Mouse (Mus musculus): Measurements from ENCODE around the gene Zdhhc21. TPM values are rescaled to one million over a fixed set of nuclear protein-coding genes. Genes with fewer than 3 reads are reported as not detected.

The Zdhhc21 gene
- 3.1 and 3.4 TPM in 2 replicates for polyA plus RNA-seq (2015; fragmentation: Nextera tagmentation; extraction: Ambion mirVana)

DNA sequence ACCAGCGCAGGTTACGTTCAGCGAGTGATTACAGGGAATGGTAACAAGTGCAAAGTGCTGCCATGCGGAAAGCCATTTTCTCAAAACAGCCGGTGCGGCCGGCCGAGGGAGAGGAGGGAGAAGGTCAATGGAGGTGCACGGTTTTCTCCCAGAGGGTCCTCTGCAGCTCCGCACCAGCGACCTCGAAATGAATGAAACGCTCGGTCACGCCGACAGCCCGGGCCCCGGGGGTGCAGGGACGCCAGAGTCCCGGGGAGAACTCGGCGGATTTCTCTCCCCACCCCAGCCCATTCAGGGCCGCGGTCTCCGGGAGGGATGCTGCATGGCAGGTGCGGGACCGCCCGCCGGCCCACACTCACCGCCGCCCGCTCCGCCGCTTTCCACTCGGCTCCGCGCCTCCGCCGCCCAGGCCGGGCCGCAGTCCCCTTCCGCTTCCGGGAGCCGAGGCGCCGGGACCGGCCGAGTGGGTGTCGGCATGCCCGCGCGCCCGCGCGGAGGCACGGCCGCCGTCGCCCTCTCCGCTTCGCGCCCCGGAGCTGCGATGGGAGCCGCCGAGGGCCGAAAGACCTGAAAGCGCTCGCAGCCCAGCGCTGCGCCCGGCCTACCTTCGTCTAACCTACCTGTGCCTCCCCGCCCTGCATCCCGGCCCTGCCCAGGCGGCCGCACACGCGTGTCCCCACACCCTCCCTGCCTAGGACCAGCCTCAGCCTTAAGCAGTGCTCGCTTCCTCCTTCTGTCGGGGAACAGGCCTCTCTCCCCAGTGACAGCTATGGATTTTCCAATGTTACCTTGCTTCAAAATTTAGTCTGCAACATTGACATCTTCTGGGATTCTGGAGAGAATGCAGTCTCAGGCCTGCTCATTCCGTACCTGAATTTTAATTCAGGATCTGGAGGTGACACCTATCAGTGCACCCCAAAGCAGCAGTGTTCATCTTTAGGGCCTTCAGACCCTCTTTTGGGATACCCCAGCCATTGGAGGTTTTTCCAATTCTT, at the start of gene Zdhhc21:
Zdhhc21 (minus strand) TSS at position 828 of the 995 bp plus-strand sequence.
- Histone ChIP-seq H3K4me3 (ENCODE audit: low read depth, low read length) (peak within 1 kb of the TSS; percentile 73), H3K9ac (ENCODE audit: low read depth, low read length) (peak within 1 kb of the TSS; percentile 71), H3K4me1 (ENCODE audit: control insufficient read depth, low read depth, low read length) (no peaks in the 10 kb centered on the region; the same call in 1 of the 2 replicates), H3K9me3 (replicated peaks; ENCODE audit: control insufficient read depth, low read length) (no peaks in the 10 kb centered on the region), H3K36me3 (ENCODE audit: control insufficient read depth, insufficient read depth) (no peaks in the 10 kb centered on the region), H3K4me2 (ENCODE audit: low read depth, low read length) (peak within 1 kb of the TSS; percentile 74), H3K27ac (ENCODE audit: low read length) (peak within 1 kb of the TSS; percentile 19; the same call in 1 of the 2 replicates), H3K27me3 (ENCODE audit: control insufficient read depth, insufficient read depth, low read depth, low read length) (no peaks in the 10 kb centered on the region)
- 1% methylated on average over 66 of the region's 82 CpGs for WGBS (ENCODE audit: insufficient replicate concordance)
- peak; percentile 89 for ATAC-seq (ENCODE audit: low read depth)

DNA sequence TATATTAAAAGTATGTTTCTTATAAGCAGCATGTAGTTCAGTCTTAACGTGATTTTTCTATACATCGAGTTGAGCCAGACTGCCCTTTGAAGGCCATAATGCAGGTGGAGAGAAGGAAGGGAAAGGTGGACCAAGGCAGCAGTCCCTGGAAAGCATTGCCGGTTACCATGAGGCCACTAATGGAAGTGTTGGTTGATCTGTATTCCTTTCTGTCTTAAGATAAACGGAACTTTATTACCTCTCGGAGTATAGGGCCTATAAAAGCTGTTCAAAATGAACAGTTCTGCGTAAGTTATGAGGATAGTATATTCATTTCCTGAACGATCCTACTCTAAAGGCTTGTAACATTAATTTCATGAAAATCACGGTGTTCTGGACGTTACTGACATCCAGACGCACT, 35.5 kb upstream of the Zdhhc21 start:
- ATAC-seq (ENCODE audit: low read depth), result no peak
- no peak overlapping the region for H3K4me3 ChIP-seq (ENCODE audit: low read depth, low read length)
- 79% methylated on average over 10 of the region's 10 CpGs for WGBS (ENCODE audit: insufficient replicate concordance)
- H3K4me1 ChIP-seq (ENCODE audit: control insufficient read depth, low read depth, low read length), result no peaks in the 10 kb centered on the region
- no peak overlapping the region for H3K27ac ChIP-seq (ENCODE audit: low read length)
- no peak overlapping the region for H3K4me2 ChIP-seq (ENCODE audit: low read depth, low read length)
- H3K36me3 ChIP-seq (ENCODE audit: control insufficient read depth, insufficient read depth), result no peaks in the 10 kb centered on the region
- H3K27me3 ChIP-seq (ENCODE audit: control insufficient read depth, insufficient read depth, low read depth, low read length), result no peaks in the 10 kb centered on the region
- no peaks in the 10 kb centered on the region for H3K9me3 ChIP-seq (replicated peaks; ENCODE audit: control insufficient read depth, low read length)
- no peak overlapping the region for H3K9ac ChIP-seq (ENCODE audit: low read depth, low read length)

DNA sequence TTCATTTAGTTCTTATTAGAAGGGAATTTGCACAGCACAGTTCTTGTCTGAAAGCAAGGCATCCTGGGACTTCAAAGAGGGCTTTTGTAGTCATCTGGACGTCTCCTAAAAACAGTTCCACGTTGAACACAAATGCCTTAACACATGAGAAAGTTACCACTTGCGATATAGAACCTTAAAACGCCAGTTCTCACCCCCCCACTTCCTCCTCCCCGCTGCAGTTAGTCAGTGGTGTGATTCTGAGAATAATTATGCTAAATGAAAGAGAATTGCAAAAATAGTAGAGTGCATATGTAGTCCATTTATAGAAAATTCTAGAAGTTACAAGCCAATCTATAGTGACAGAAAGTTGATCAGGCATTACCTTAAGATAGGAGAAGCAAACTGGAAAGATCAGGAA, 32.5 kb upstream of the Zdhhc21 start:
- Histone ChIP-seq H3K4me3 (ENCODE audit: low read depth, low read length) (no peak overlapping the region), H3K9ac (ENCODE audit: low read depth, low read length) (no peak overlapping the region), H3K27me3 (ENCODE audit: control insufficient read depth, insufficient read depth, low read depth, low read length) (no peaks in the 10 kb centered on the region), H3K4me1 (ENCODE audit: control insufficient read depth, low read depth, low read length) (no peaks in the 10 kb centered on the region), H3K4me2 (ENCODE audit: low read depth, low read length) (no peak overlapping the region), H3K36me3 (ENCODE audit: control insufficient read depth, insufficient read depth) (no peaks in the 10 kb centered on the region), H3K27ac (ENCODE audit: low read length) (no peak overlapping the region), H3K9me3 (replicated peaks; ENCODE audit: control insufficient read depth, low read length) (no peaks in the 10 kb centered on the region)
- ATAC-seq (ENCODE audit: low read depth), result no peak
- WGBS (ENCODE audit: insufficient replicate concordance), result 61% methylated on average over 5 of the region's 5 CpGs

DNA sequence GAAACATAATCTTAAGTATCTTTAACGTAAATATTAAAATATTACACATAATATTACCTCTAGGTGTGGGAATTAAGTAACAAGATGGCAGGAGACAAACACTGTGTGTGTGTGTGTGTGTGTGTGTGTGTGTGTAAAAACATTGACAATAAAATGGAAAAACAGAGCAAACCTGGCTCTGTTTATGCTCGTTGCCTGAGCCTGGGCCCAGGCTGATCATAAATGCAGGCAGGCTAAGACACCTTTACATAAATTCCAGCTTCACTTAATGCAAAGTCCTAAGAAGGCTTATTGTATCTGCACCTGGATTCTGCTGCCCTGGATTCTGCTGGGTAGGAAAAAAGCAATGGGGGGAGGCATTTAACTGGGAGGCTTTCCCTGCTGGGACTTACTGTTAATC, 31.8 kb upstream of the Zdhhc21 start:
- Histone ChIP-seq H3K4me2 (ENCODE audit: low read depth, low read length) (no peak overlapping the region), H3K27me3 (ENCODE audit: control insufficient read depth, insufficient read depth, low read depth, low read length) (no peaks in the 10 kb centered on the region), H3K9ac (ENCODE audit: low read depth, low read length) (no peak overlapping the region), H3K4me1 (ENCODE audit: control insufficient read depth, low read depth, low read length) (no peaks in the 10 kb centered on the region), H3K4me3 (ENCODE audit: low read depth, low read length) (no peak overlapping the region), H3K27ac (ENCODE audit: low read length) (no peak overlapping the region), H3K9me3 (replicated peaks; ENCODE audit: control insufficient read depth, low read length) (no peaks in the 10 kb centered on the region), H3K36me3 (ENCODE audit: control insufficient read depth, insufficient read depth) (no peaks in the 10 kb centered on the region)
- WGBS (ENCODE audit: insufficient replicate concordance), result 66% methylated on average over 2 of the region's 2 CpGs
- ATAC-seq (ENCODE audit: low read depth), result no peak

DNA sequence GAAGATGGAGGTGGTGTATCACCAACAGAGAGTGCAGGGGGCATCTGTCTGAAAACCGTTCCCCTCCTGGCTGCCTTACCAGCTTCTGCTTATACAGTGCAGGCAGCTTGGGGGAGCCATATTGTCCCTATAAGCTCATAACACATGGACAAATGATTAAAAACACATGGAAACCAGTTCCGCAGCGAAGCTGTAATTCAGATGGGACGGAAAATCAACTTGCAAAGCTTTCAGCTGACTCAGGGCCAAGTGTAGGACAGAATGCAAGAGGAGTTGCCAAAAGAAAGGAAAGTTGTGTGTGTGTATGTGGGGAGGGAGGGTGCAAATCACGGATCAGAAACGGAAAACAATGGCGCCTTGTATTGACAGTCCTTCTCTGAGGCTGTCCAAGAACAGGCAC, 31.3 kb upstream of the Zdhhc21 start:
- Histone ChIP-seq H3K27me3 (ENCODE audit: control insufficient read depth, insufficient read depth, low read depth, low read length) (no peaks in the 10 kb centered on the region), H3K4me1 (ENCODE audit: control insufficient read depth, low read depth, low read length) (no peaks in the 10 kb centered on the region), H3K4me3 (ENCODE audit: low read depth, low read length) (no peak overlapping the region), H3K4me2 (ENCODE audit: low read depth, low read length) (no peak overlapping the region), H3K36me3 (ENCODE audit: control insufficient read depth, insufficient read depth) (no peaks in the 10 kb centered on the region), H3K9me3 (replicated peaks; ENCODE audit: control insufficient read depth, low read length) (no peaks in the 10 kb centered on the region), H3K27ac (ENCODE audit: low read length) (no peak overlapping the region), H3K9ac (ENCODE audit: low read depth, low read length) (no peak overlapping the region)
- 78% methylated on average over 7 of the region's 7 CpGs for WGBS (ENCODE audit: insufficient replicate concordance)
- ATAC-seq (ENCODE audit: low read depth), result no peak

DNA sequence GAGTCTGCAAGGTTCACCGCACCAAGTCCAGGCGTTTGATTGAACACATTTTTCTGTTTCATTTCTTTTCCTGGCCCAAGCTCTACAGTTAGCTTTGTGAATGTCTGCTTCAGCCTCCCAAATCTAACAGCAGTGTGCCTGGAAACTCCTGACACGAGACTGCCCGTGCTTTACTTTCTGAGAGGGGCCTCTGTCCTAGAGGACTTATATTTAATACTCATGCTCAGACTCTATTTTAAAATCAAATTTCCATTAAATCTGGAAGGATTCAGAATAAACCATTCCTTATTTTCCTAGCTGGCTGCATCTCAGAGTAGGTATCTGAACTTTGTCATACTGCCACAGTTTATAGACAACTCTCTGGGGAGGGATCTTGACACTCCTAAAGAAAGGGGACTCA, 30.8 kb upstream of the Zdhhc21 start:
- H3K4me3 ChIP-seq (ENCODE audit: low read depth, low read length), result no peak overlapping the region
- H3K9ac ChIP-seq (ENCODE audit: low read depth, low read length), result no peak overlapping the region
- H3K9me3 ChIP-seq (replicated peaks; ENCODE audit: control insufficient read depth, low read length), result no peaks in the 10 kb centered on the region
- H3K4me2 ChIP-seq (ENCODE audit: low read depth, low read length), result no peak overlapping the region
- H3K27ac ChIP-seq (ENCODE audit: low read length), result no peak overlapping the region
- no peak for ATAC-seq (ENCODE audit: low read depth)
- no peaks in the 10 kb centered on the region for H3K4me1 ChIP-seq (ENCODE audit: control insufficient read depth, low read depth, low read length)
- H3K27me3 ChIP-seq (ENCODE audit: control insufficient read depth, insufficient read depth, low read depth, low read length), result no peaks in the 10 kb centered on the region
- no peaks in the 10 kb centered on the region for H3K36me3 ChIP-seq (ENCODE audit: control insufficient read depth, insufficient read depth)
- 54% methylated on average over 4 of the region's 4 CpGs for WGBS (ENCODE audit: insufficient replicate concordance)

DNA sequence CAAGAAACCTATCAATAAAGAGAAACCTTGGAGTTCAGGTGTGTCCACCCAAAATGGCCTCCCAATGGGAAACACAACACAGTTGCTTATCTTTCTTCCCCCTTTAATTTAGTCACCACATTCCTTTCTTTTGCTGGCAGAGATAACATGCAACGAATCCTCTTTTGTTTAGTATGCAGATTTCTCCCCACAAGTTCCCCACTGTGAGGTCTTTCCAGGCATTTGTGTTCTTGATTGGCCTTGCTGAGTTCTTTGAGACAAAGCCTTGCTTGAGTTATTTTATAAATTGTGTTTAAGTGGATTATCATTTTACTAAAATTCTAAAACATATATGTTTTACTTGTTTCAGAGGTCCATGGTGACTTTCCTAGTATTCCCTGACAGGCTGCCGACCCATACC, 26.4 kb upstream of the Zdhhc21 start:
- Histone ChIP-seq H3K27ac (ENCODE audit: low read length) (no peak overlapping the region), H3K9me3 (replicated peaks; ENCODE audit: control insufficient read depth, low read length) (no peaks in the 10 kb centered on the region), H3K36me3 (ENCODE audit: control insufficient read depth, insufficient read depth) (no peaks in the 10 kb centered on the region), H3K4me2 (ENCODE audit: low read depth, low read length) (no peak overlapping the region), H3K4me1 (ENCODE audit: control insufficient read depth, low read depth, low read length) (no peaks in the 10 kb centered on the region), H3K9ac (ENCODE audit: low read depth, low read length) (no peak overlapping the region), H3K27me3 (ENCODE audit: control insufficient read depth, insufficient read depth, low read depth, low read length) (no peaks in the 10 kb centered on the region), H3K4me3 (ENCODE audit: low read depth, low read length) (no peak overlapping the region)
- no peak for ATAC-seq (ENCODE audit: low read depth)
- 46% methylated on average over 2 of the region's 2 CpGs for WGBS (ENCODE audit: insufficient replicate concordance)

DNA sequence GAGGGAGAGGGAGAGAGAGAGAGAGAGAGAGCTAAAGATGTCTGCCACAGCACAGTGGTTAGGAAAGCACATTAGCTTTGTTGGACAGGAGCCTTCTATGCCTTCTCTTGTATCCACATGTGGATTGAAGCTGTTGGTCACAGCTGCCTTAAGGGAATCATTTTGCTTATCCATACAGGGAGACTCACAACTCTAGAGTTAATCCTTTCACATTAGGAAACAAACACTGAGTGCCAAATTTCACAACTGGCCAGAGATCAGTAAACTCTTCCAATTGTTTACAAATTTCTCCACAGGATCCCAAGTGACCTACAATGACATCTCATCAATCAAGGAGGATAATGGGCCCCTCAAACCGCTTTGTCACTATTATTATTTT, 25.8 kb upstream of the Zdhhc21 start:
- Histone ChIP-seq H3K36me3 (ENCODE audit: control insufficient read depth, insufficient read depth) (no peaks in the 10 kb centered on the region), H3K27ac (ENCODE audit: low read length) (no peak overlapping the region), H3K4me1 (ENCODE audit: control insufficient read depth, low read depth, low read length) (no peaks in the 10 kb centered on the region), H3K4me3 (ENCODE audit: low read depth, low read length) (no peak overlapping the region), H3K9me3 (replicated peaks; ENCODE audit: control insufficient read depth, low read length) (no peaks in the 10 kb centered on the region), H3K9ac (ENCODE audit: low read depth, low read length) (no peak overlapping the region), H3K4me2 (ENCODE audit: low read depth, low read length) (no peak overlapping the region), H3K27me3 (ENCODE audit: control insufficient read depth, insufficient read depth, low read depth, low read length) (no peaks in the 10 kb centered on the region)
- ATAC-seq (ENCODE audit: low read depth), result no peak
- WGBS (ENCODE audit: insufficient replicate concordance), result 40% methylated on average over 1 of the region's 1 CpGs

All from liver, embryonic 16.5 days (tissue).